Mouse (Mus musculus) liver, embryonic 14.5 days (tissue): ENCODE results near the gene Ccdc15. TPM values are rescaled to one million over a fixed set of nuclear protein-coding genes. Genes with fewer than 3 reads are reported as not detected.

Experiments
- ATAC-seq: fragments of 200-750 bp; cut with Nextera tagmentation; 2 replicates; pipeline ENCODE4 v1.8.0; 2017; ENCODE audit warnings: moderate number of reproducible peaks, mild to moderate bottlenecking, moderate library complexity; ENCODE audit not compliant: insufficient read depth
- DNase-seq, 3 experiments: peaks; one replicate each; pipeline ENCODE4 v3.0.0-alpha.2; 2012 to 2013; ENCODE audit warnings: low read depth in 3 of 3, low spot score in 3 of 3
- H3K27ac ChIP-seq: fragments of 300-500 bp; sonication (generic); 2 replicates; pipeline ENCODE4 v1.5.1; 2014; ENCODE audit warnings: moderate library complexity, mild to moderate bottlenecking, control low read depth, inconsistent platforms
- H3K27me3 ChIP-seq: fragments of 300-500 bp; sonication (generic); 2 replicates; pipeline ENCODE4 v1.6.1; 2014; ENCODE audit warnings: mild to moderate bottlenecking, low read length, moderate library complexity; ENCODE audit not compliant: control insufficient read depth, insufficient read depth
- H3K36me3 ChIP-seq: fragments of 300-500 bp; sonication (generic); replicated peaks from 2 replicates; pipeline ENCODE4 v1.6.1; 2014; ENCODE audit warnings: low read depth; ENCODE audit not compliant: control insufficient read depth, insufficient read depth
- H3K4me1 ChIP-seq, 2 experiments: fragments of 200-500 bp in 1 of 2; fragments of 300-500 bp in 1 of 2; sonication (generic) in 1 of 2; replicated peaks; 2 replicates each; pipeline ENCODE4 v1.6.1; 2012 to 2014; ENCODE audit warnings: antibody characterized with exemption in 1 of 2, inconsistent platforms in 1 of 2, low read length in 1 of 2; ENCODE audit not compliant: control insufficient read depth in 2 of 2, insufficient read depth in 2 of 2
- H3K4me2 ChIP-seq: fragments of 300-500 bp; sonication (generic); 2 replicates; pipeline ENCODE4 v1.6.1; 2014; ENCODE audit warnings: low read depth, mild to moderate bottlenecking, control low read depth, moderate library complexity
- H3K4me3 ChIP-seq, 2 experiments: fragments of 200-500 bp in 1 of 2; fragments of 300-500 bp in 1 of 2; sonication (generic) in 1 of 2; 2 replicates each; pipeline ENCODE4 v1.5.1; 2012 to 2014; ENCODE audit warnings: low read depth in 2 of 2, low read length in 2 of 2, mild to moderate bottlenecking in 2 of 2, control low read depth in 1 of 2, inconsistent platforms in 1 of 2, moderate library complexity in 1 of 2; ENCODE audit not compliant: insufficient read depth in 1 of 2
- H3K9ac ChIP-seq: fragments of 300-500 bp; sonication (generic); replicated peaks from 2 replicates; pipeline ENCODE4 v1.6.1; 2014; ENCODE audit warnings: mild to moderate bottlenecking, control low read depth, moderate library complexity
- H3K9me3 ChIP-seq: fragments of 300-500 bp; sonication (generic); 2 replicates; pipeline ENCODE4 v1.6.1; 2016; ENCODE audit warnings: low read length, mixed read lengths; ENCODE audit not compliant: control insufficient read depth
- CTCF ChIP-seq: IDR thresholded peaks from 2 replicates; pipeline ENCODE4 v1.5.1; 2016; ENCODE audit warnings: antibody characterized with exemption, low read depth, control low read depth
- EP300 ChIP-seq: IDR thresholded peaks from 2 replicates; pipeline ENCODE4 v1.6.1; 2016; ENCODE audit warnings: antibody characterized with exemption, low read depth
- WGBS: fragments of 180-500 bp; shearing (Covaris S2); extraction: QIAGEN DNeasy Blood & Tissue Kit; methylation state at CpG from one replicate; pipeline ENCODE4 v1.1.7; 2014; ENCODE audit not compliant: insufficient replicate concordance; 5-methylcytosine and 5-hydroxymethylcytosine counted together
- polyA plus RNA-seq, 2 experiments: library from polyadenylated mRNA; depleted of rRNA in 1 of 2; stranded (reverse) in 1 of 2; unstranded in 1 of 2; fragments of >200 nt; fragmentation: Nextera tagmentation in 1 of 2; extraction: Ambion mirVana in 1 of 2; gene quantifications; 2 replicates each; pipeline versions ENCODE4 v1.2.1 to v1.2.3; 2012 to 2014

Gene Ccdc15
- polyA plus RNA-seq, 2 experiments: 1.5 to 3.0 TPM

GRCm38 (mm10) chr9:37384284-37385182 is 36.3 kb upstream of the Ccdc15 start:
- no peaks in the 10 kb centered on the region for H3K9me3 ChIP-seq
- no peaks in the 10 kb centered on the region for H3K4me1 ChIP-seq
- peak overlapping the region; percentile 43 for H3K4me2 ChIP-seq
- no peak overlapping the region for H3K9ac ChIP-seq
- H3K4me3 ChIP-seq: peak overlapping the region; percentile 5 to 26
- no peak for DNase-seq
- WGBS: 7% methylated on average over 54 of the region's 54 CpGs
- ATAC-seq: no peak
- H3K36me3 ChIP-seq: no peaks in the 10 kb centered on the region
- H3K27me3 ChIP-seq: peaks cover 11% of the 10 kb centered on the region
- peak; percentile 28; the same call in 1 of the 2 replicates for TF ChIP-seq CTCF
- TF ChIP-seq EP300: no peak
- no peak overlapping the region for H3K27ac ChIP-seq

- Histone ChIP-seq H3K4me2 (no peak overlapping the region), H3K4me3 (no peak overlapping the region), H3K36me3 (no peaks in the 10 kb centered on the region), H3K4me1 (no peaks in the 10 kb centered on the region), H3K27me3 (peaks cover 11% of the 10 kb centered on the region), H3K27ac (no peak overlapping the region), H3K9ac (no peak overlapping the region), H3K9me3 (no peaks in the 10 kb centered on the region)
- 54% methylated on average over 6 of the region's 6 CpGs for WGBS
- DNase-seq (no peak), ATAC-seq (no peak)
- TF ChIP-seq EP300 (no peak), CTCF (no peak)
Observed at GRCm38 (mm10) chr9:37383161-37383560, 34.9 kb upstream of the Ccdc15 start.

- Histone ChIP-seq H3K4me3 (no peak overlapping the region), H3K27me3 (no peaks in the 10 kb centered on the region), H3K36me3 (no peaks in the 10 kb centered on the region), H3K9ac (no peak overlapping the region), H3K9me3 (no peaks in the 10 kb centered on the region), H3K4me1 (no peaks in the 10 kb centered on the region), H3K4me2 (no peak overlapping the region), H3K27ac (no peak overlapping the region)
- no peak for DNase-seq
- ATAC-seq: no peak
- WGBS: 70% methylated on average over 5 of the region's 5 CpGs
- TF ChIP-seq CTCF (no peak), EP300 (no peak)
Observed at GRCm38 (mm10) chr9:37375718-37376117, 27.5 kb upstream of the Ccdc15 start.

GRCm38 (mm10) chr9:37371232-37371801 is 23.1 kb upstream of the Ccdc15 start:
- DNase-seq: no peak
- no peak for ATAC-seq
- no peak overlapping the region for H3K27ac ChIP-seq
- TF ChIP-seq CTCF: no peak
- TF ChIP-seq EP300: no peak
- no peak overlapping the region for H3K9ac ChIP-seq
- H3K4me3 ChIP-seq: no peak overlapping the region
- H3K4me1 ChIP-seq: no peaks in the 10 kb centered on the region
- no peak overlapping the region for H3K4me2 ChIP-seq
- H3K36me3 ChIP-seq: no peaks in the 10 kb centered on the region
- H3K27me3 ChIP-seq: no peaks in the 10 kb centered on the region
- no peaks in the 10 kb centered on the region for H3K9me3 ChIP-seq
- 69% methylated on average over 7 of the region's 7 CpGs for WGBS

- H3K27ac ChIP-seq: no peak overlapping the region
- TF ChIP-seq EP300 (no peak), CTCF (no peak)
- WGBS: 62% methylated on average over 8 of the region's 8 CpGs
Observed at GRCm38 (mm10) chr9:37368860-37369259, 20.6 kb upstream of the Ccdc15 start.

More at GRCm38 (mm10) chr9:37368860-37369259, 20.6 kb upstream of the Ccdc15 start:
- no peak overlapping the region for H3K9ac ChIP-seq
- no peak overlapping the region for H3K4me2 ChIP-seq
- H3K4me1 ChIP-seq: 0 out of 4 replicates have a peak, but pooled peaks cover 0 to 1% of the 10 kb centered on the region in 2 experiments
- no peaks in the 10 kb centered on the region for H3K36me3 ChIP-seq
- H3K4me3 ChIP-seq: no peak overlapping the region
- H3K27me3 ChIP-seq: no peaks in the 10 kb centered on the region
- DNase-seq (no peak), ATAC-seq (no peak)
- H3K9me3 ChIP-seq: no peaks in the 10 kb centered on the region
